Mouse (Mus musculus) testis, adult 2 months (tissue): ENCODE measurements around the gene 4930564D02Rik.

Experiments used
- CTCF ChIP-seq: fragments of 200-500 bp; IDR thresholded peaks from 2 replicates; pipeline ENCODE4 v1.5.1; 2012; ENCODE audit warnings: low read depth, mild to moderate bottlenecking, inconsistent platforms, low read length, moderate library complexity; ENCODE audit not compliant: control insufficient read depth, insufficient read depth, insufficient replicate concordance
- POLR2A ChIP-seq: fragments of 200-500 bp; IDR thresholded peaks from 2 replicates; pipeline ENCODE4 v1.6.1; 2012; ENCODE audit warnings: low read depth, mild to moderate bottlenecking, inconsistent platforms, low read length, moderate library complexity; ENCODE audit not compliant: control insufficient read depth

GRCm38 (mm10) chr3:105018783-105019105 is 47.9 kb upstream of the 4930564D02Rik start:
- no peak for TF ChIP-seq POLR2A
- no peak for TF ChIP-seq CTCF
